8 mouse cellular contexts compared by ENCODE assay signal in the genomic region with DNA sequence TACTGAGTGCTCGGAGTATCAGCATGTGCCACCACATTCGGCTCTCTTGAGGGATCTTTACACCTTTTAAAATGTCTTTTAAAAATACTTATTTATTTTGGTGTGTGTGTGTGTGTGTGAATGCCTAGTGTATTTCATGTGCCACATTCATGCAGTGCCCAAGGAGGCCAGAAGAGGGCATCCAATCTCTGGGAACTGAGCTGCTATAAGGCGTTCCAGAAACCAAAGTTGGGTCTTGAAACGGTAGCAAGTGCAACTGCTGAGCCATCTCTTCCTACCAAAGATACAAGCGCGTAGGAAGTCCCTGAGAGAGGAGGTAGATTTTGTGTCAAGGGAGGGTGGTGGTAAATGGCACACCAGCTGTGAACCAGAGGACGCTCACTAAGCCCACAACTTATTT. TPM values are rescaled to one million over a fixed set of nuclear protein-coding genes. Genes with fewer than 3 reads are reported as not detected.
DNase-seq lines count a peak whose midpoint lies in the region; ATAC-seq lines count a peak whose summit lies in the region.

No protein-coding gene starts in this region.

- H3K27me3 ChIP-seq in kidney, embryonic 15.5 days, result no peaks in the 10 kb centered on the region
- no peaks in the 10 kb centered on the region for H3K27me3 ChIP-seq in limb, embryonic 11.5 days (ENCODE audit: control insufficient read depth, insufficient read depth, low read length)

- peak; percentile 66 for DNase-seq in kidney, adult 11 months
- peak; percentile 71 for DNase-seq in MEL-GATA-1-ER (ENCODE audit: extremely low read depth, low read depth)
- DNase-seq in cerebellum, postnatal 25 days, result peak; percentile 52 to 75
- peak; percentile 82 for DNase-seq in heart, postnatal 4 days
- DNase-seq in limb, embryonic 11.5 days (ENCODE audit: low spot score), result peak; percentile 62
- DNase-seq in natural killer cell, adult 2 months (ENCODE audit: low spot score in 2 of 2), result peak; percentile 53 to 79
- DNase-seq in thymus, postnatal 14 days, result peak; percentile 85

- no peak overlapping the region for H3K4me3 ChIP-seq in kidney, embryonic 15.5 days (replicated peaks)
- H3K4me3 ChIP-seq in limb, embryonic 11.5 days (ENCODE audit: low read depth, low read length), result no peak overlapping the region

- no peak overlapping the region for H3K27ac ChIP-seq in kidney, embryonic 15.5 days
- H3K27ac ChIP-seq in limb, embryonic 11.5 days (replicated peaks; ENCODE audit: low read depth, low read length), result no peak overlapping the region

- H3K9me3 ChIP-seq in kidney, embryonic 15.5 days (replicated peaks), result no peaks in the 10 kb centered on the region
- H3K9me3 ChIP-seq in limb, embryonic 11.5 days (ENCODE audit: control insufficient read depth, low read length), result no peaks in the 10 kb centered on the region

- no peak overlapping the region for H3K9ac ChIP-seq in kidney, embryonic 15.5 days
- H3K9ac ChIP-seq in limb, embryonic 11.5 days (ENCODE audit: low read length), result no peak overlapping the region

- ATAC-seq in kidney, embryonic 15.5 days (replicated peaks; ENCODE audit: low FRiP score), result no peak
- no peak for ATAC-seq in limb, embryonic 11.5 days (ENCODE audit: insufficient number of reproducible peaks, low FRiP score, low TSS enrichment, low read depth)

- no peaks in the 10 kb centered on the region for H3K36me3 ChIP-seq in kidney, embryonic 15.5 days
- no peaks in the 10 kb centered on the region for H3K36me3 ChIP-seq in limb, embryonic 11.5 days (ENCODE audit: control insufficient read depth, insufficient read depth, low read length)

- H3K4me1 ChIP-seq in kidney, embryonic 15.5 days, result no peaks in the 10 kb centered on the region
- no peaks in the 10 kb centered on the region for H3K4me1 ChIP-seq in limb, embryonic 11.5 days (ENCODE audit: control insufficient read depth, insufficient read depth, low read length)

- 64% methylated on average over 7 of the region's 7 CpGs for whole genome bisulfite sequencing in kidney, embryonic 15.5 days
- WGBS in limb, embryonic 11.5 days, result 68% methylated on average over 7 of the region's 7 CpGs

- H3K4me2 ChIP-seq in kidney, embryonic 15.5 days, result no peak overlapping the region
- H3K4me2 ChIP-seq in limb, embryonic 11.5 days (ENCODE audit: low read depth, severe bottlenecking), result no peak overlapping the region

RNA-seq across cellular contexts. Expression of a gene that starts 57.2 kb away (rescaled TPM):
- polyA plus RNA-seq in kidney, embryonic 15.5 days (2015; fragmentation: Nextera tagmentation; extraction: Ambion mirVana), result 9.0 and 9.6 TPM in 2 replicates
- 10 to 100 TPM; 91.8 to 97.5 TPM for total RNA-seq in heart, postnatal 4 days (2021)
- 9.1 and 10.4 TPM in 2 replicates for polyA plus RNA-seq in limb, embryonic 11.5 days (2014; fragmentation: Nextera tagmentation; extraction: Ambion mirVana)
